Mouse (Mus musculus): ENCODE data around the gene Sphkap. TPM values are rescaled to one million over a fixed set of nuclear protein-coding genes. Genes with fewer than 3 reads are reported as not detected.

Sphkap gene
- polyA plus RNA-seq, 1 experiment: not detected

DNA sequence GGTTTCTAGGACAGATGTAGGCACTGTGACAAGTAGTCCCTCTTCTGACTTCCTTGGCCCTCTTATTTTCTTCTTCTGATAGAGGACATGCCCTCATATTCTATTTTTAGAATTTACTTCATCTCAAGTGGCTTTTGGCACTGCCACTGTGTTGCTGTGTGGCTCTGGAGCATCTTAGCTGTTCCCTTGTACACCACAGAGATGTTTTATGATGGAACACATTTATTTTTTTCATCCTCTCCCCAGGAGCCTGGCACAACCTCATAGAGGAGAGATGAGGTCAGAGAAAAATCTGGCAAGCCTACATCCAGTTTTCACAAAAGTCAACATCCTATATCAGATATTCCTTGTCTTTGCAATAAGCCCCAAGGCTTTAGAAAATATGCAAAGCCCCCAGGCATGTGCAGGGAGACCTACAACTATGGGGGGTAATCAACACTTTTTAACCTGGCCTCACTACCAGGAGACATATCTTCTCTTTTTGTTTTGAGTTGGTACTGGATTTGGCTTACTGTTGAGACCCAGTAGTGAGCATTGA lies 183.5 kb downstream of the Sphkap start:
- TF ChIP-seq CTCF (IDR thresholded peaks at IDR 0.05; ENCODE audit: control insufficient read depth, insufficient read depth, insufficient read length) (no peak), MYOD1 (IDR thresholded peaks at IDR 0.05; ENCODE audit: control insufficient read depth, insufficient read length, low read depth) (no peak)
- H3K36me3 ChIP-seq (ENCODE audit: control insufficient read depth, insufficient read depth): no peaks in the 10 kb centered on the region
- H3ac ChIP-seq (ENCODE audit: control insufficient read depth, insufficient read length, low read depth): no peak overlapping the region
- no peak overlapping the region for H3K4me3 ChIP-seq (ENCODE audit: insufficient read depth, poor library complexity, severe bottlenecking)
- H3K79me3 ChIP-seq (ENCODE audit: low read depth): no peaks in the 10 kb centered on the region
- no peaks in the 10 kb centered on the region for H3K27me3 ChIP-seq (ENCODE audit: control insufficient read depth, insufficient read depth, insufficient read length)
- H3K79me2 ChIP-seq (ENCODE audit: control insufficient read depth, insufficient read depth): no peaks in the 10 kb centered on the region

GRCm38 (mm10) chr1:83223072-83223471 lies 184.9 kb downstream of the Sphkap start:
- no peaks in the 10 kb centered on the region for H3K36me3 ChIP-seq (ENCODE audit: control insufficient read depth, insufficient read depth)
- no peak overlapping the region for H3K4me3 ChIP-seq (ENCODE audit: insufficient read depth, poor library complexity, severe bottlenecking)
- H3ac ChIP-seq (ENCODE audit: control insufficient read depth, insufficient read length, low read depth): no peak overlapping the region
- TF ChIP-seq CEBPB (IDR thresholded peaks at IDR 0.05; ENCODE audit: low read depth): no peak
- TF ChIP-seq CTCF (IDR thresholded peaks at IDR 0.05; ENCODE audit: control insufficient read depth, insufficient read depth, insufficient read length): no peak
- no peak for TF ChIP-seq MAX (IDR thresholded peaks at IDR 0.05)
- TF ChIP-seq USF1 (IDR thresholded peaks at IDR 0.05; ENCODE audit: low read depth): no peak
- no peak for TF ChIP-seq MYOG (IDR thresholded peaks at IDR 0.05; ENCODE audit: control insufficient read depth, extremely low read depth, insufficient read length)
- no peak for TF ChIP-seq FOSL1 (IDR thresholded peaks at IDR 0.05; ENCODE audit: insufficient read depth, low read length, poor library complexity, severe bottlenecking)
- TF ChIP-seq MYOD1 (IDR thresholded peaks at IDR 0.05; ENCODE audit: control insufficient read depth, insufficient read length, low read depth): no peak
- H3K79me3 ChIP-seq (ENCODE audit: low read depth): no peaks in the 10 kb centered on the region
- no peaks in the 10 kb centered on the region for H3K79me2 ChIP-seq (ENCODE audit: control insufficient read depth, insufficient read depth)
- H3K27me3 ChIP-seq (ENCODE audit: control insufficient read depth, insufficient read depth, insufficient read length): no peaks in the 10 kb centered on the region

GRCm38 (mm10) chr1:83218260-83218659 lies 189.7 kb downstream of the Sphkap start:
- Histone ChIP-seq H3ac (ENCODE audit: control insufficient read depth, insufficient read length, low read depth) (no peak overlapping the region), H3K27me3 (ENCODE audit: control insufficient read depth, insufficient read depth, insufficient read length) (no peaks in the 10 kb centered on the region), H3K79me2 (ENCODE audit: control insufficient read depth, insufficient read depth) (no peaks in the 10 kb centered on the region), H3K4me3 (ENCODE audit: insufficient read depth, poor library complexity, severe bottlenecking) (no peak overlapping the region), H3K79me3 (ENCODE audit: low read depth) (no peaks in the 10 kb centered on the region), H3K36me3 (ENCODE audit: control insufficient read depth, insufficient read depth) (no peaks in the 10 kb centered on the region)
- no peak for TF ChIP-seq USF1 (IDR thresholded peaks at IDR 0.05; ENCODE audit: low read depth)
- no peak for TF ChIP-seq MAX (IDR thresholded peaks at IDR 0.05)
- no peak for TF ChIP-seq CEBPB (IDR thresholded peaks at IDR 0.05; ENCODE audit: low read depth)
- TF ChIP-seq FOSL1 (IDR thresholded peaks at IDR 0.05; ENCODE audit: insufficient read depth, low read length, poor library complexity, severe bottlenecking): no peak
- no peak for TF ChIP-seq MYOD1 (IDR thresholded peaks at IDR 0.05; ENCODE audit: control insufficient read depth, insufficient read length, low read depth)
- no peak for TF ChIP-seq CTCF (IDR thresholded peaks at IDR 0.05; ENCODE audit: control insufficient read depth, insufficient read depth, insufficient read length)
- TF ChIP-seq MYOG (IDR thresholded peaks at IDR 0.05; ENCODE audit: control insufficient read depth, extremely low read depth, insufficient read length): no peak

DNA sequence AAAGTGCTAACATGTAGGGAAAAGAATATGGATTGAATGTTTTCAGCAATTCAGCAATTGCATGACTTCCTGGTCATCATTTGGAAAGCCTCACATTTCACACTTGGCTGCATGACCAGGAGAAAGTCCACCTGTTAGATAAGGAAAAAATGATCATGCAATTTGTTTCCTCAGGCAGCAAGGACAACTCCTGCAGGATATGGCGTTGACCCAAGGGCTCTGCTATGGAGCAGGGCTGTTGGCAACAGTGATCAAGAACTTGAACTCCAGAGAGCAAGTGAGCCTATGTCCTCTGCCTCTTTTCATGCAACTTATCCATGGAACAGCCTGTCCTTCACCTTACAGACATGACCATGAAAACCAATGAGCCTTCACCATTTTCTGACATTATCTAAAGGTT lies 198.0 kb downstream of the Sphkap start:
- Histone ChIP-seq H3K4me3 (ENCODE audit: insufficient read depth, poor library complexity, severe bottlenecking) (no peak overlapping the region), H3ac (ENCODE audit: control insufficient read depth, insufficient read length, low read depth) (no peak overlapping the region), H3K79me2 (ENCODE audit: control insufficient read depth, insufficient read depth) (no peaks in the 10 kb centered on the region), H3K79me3 (ENCODE audit: low read depth) (no peaks in the 10 kb centered on the region), H3K27me3 (ENCODE audit: control insufficient read depth, insufficient read depth, insufficient read length) (no peaks in the 10 kb centered on the region), H3K36me3 (ENCODE audit: control insufficient read depth, insufficient read depth) (no peaks in the 10 kb centered on the region)
- TF ChIP-seq MYOG (IDR thresholded peaks at IDR 0.05; ENCODE audit: control insufficient read depth, extremely low read depth, insufficient read length) (no peak), MYOD1 (IDR thresholded peaks at IDR 0.05; ENCODE audit: control insufficient read depth, insufficient read length, low read depth) (no peak), FOSL1 (IDR thresholded peaks at IDR 0.05; ENCODE audit: insufficient read depth, low read length, poor library complexity, severe bottlenecking) (no peak), MAX (IDR thresholded peaks at IDR 0.05) (no peak), CEBPB (IDR thresholded peaks at IDR 0.05; ENCODE audit: low read depth) (no peak), CTCF (IDR thresholded peaks at IDR 0.05; ENCODE audit: control insufficient read depth, insufficient read depth, insufficient read length) (no peak), USF1 (IDR thresholded peaks at IDR 0.05; ENCODE audit: low read depth) (no peak)

Other genes with a start within 250 kb of the Sphkap start
- gene Daw1, start 248.4 kb downstream of the Sphkap start, polyA plus RNA-seq (2012; fragmentation: generic; extraction: Trizol): not detected